Mouse (Mus musculus): Measurements from ENCODE around the gene Tagap. TPM values are rescaled to one million over a fixed set of nuclear protein-coding genes. Genes with fewer than 3 reads are reported as not detected.
"Not testable (repeated sequence)": the region's sequence is repeated elsewhere in the genome, so short reads cannot be mapped to it uniquely, and the experiment has no call there.

Gene Tagap
- total RNA-seq, 2 experiments from 2014 or later: 2.4 to 3.1 TPM

DNA sequence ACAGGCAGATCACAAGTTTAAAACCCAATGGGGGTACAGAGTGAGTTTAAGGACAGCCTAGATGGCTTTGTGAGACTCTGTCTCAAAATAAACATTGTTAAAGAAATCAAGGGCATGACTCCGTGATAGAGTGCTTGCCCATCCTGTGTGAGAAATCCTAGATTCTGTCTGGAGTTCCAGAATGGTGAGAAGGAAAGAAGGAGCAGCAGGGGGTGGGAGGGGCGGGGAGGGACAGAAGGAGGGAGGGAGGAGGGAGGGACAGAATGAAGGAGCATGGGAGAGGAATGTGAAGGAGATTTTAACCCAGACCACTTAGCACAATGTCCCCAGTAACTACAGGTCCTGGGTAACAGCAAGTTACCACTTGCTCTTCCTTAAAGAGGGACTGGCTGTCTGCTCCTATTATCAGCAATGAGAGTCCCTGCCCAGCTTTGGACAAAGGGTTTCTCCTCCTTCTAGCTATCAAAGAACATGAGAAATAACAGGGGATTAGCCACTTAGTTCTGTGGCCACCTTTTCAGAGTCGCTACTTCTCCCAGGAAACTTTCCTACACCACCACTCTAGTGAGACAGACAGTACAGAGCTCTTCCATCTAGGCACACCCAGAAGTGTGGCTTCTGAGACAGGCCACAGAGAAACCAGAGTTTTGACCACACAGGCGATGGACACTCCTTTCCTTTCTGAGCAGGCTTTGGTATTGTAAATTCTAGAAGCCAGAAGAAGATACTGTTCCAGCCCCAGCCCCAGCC, 19.7 kb upstream of the Tagap start:
- no peak for DNase-seq
- intact Hi-C loops (cut with DNase I): no loop called here

DNA sequence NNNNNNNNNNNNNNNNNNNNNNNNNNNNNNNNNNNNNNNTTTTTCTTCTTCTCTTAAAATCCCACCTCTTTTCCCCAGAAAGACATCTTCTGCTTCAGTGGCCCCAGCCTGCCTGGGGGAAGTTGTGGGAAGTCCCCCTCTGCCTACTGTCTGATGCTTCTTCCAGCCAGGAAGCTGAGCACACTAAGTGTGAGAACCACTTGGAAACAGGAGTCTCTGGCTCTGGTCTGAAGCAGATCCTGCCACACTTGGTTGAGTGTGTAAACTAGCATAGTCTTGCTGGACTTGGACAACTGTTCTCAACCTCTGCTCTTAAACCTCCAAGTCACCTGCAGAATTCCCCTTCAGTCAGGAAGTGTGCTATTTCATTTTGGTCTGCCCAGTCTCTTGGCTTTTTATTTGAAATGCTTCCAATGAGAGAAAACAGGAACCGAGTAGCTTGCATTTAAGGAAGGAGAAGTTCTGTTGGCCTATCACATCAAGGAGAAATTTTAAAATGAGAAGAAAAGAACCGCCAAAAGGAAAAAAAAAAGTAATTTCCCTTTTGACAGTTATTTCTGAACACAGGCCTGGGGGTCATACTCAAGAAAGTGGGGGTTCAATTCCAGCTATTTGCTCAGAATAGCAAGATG, 11.1 kb upstream of the Tagap start:
- intact Hi-C loops (cut with DNase I): no loop called here

DNA sequence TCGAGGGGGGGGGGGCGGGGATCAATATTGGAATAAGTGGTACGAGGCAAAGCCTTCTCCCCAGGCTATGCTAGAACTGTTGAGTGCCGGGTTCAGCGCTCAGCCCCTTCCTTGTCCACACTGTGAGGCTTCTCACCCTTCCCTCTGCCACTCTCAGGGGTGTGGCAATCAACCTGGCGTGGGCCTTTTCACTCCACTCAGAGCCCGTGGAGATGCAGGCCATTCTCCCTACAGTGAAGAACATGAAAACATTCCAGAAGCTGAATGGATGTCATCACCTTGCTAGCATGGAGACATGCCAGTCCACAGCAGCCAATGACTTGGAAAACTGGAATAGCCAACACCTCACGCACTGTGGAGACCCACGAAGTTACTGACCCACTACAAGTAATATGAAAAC, 10.0 kb upstream of the Tagap start:
- intact Hi-C loops (cut with DNase I): no loop called here
- no peak for DNase-seq

More for the DNA sequence above, 11.1 kb upstream of the Tagap start:
- no peak for DNase-seq

DNA sequence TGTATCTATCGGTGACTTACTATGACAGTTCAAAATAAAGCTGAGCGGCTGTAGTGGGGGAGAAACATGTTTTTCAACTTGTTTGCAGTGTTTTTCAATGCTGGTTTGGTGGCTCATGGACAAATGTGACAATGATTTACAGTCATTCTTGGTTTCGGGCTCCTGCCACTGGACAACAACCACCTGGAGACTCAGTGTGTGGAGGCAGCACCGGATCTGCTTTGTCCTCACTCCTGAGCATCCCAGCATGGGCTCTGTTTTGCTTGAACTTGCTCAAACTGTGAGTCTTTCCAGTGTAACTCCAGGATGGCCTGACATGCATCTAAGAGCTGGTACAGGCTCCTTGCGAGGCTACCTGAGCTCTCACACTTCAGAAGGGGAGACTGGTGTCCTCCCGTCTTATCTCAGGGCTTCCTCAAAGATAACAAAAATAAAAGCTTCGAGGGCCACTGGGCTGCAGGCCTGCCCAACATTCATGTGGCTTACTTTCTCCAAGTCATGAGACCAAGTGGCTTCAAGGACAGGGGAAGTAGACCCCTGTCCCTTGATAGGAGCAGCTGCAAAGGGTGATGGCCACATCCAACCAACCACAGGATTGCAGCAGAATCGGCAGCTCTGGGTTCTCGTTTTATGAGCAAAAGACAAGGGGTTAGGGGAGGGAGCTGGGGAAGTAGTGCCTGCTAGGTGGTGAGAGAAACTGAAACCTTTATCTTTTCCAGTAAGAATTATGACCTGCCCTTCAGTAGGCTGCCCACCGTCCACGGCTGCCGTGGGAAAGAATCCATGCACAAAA, 8.8 kb upstream of the Tagap start:
- intact Hi-C loops (cut with DNase I): no loop called here
- DNase-seq: no peak

DNA sequence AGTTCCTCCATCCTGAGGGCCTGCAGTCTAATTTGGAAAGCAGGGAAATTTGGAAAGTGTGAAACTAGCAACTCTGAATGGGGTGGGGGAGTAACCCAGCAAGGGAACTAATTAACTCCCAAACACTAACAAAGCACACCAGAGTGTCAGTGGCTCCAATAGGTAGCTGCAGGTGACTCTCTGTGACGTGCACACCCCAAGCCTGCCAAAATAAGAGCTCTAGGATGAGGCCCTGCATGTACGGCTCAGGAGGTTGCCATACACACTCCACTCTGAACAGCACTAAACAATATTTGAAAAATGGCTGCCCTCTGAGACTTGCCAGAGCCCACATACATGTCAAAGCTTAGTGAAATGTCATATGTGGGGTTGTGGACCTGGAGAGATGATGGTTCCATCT, 7.4 kb upstream of the Tagap start:
- DNase-seq: no peak
- intact Hi-C loops (cut with DNase I): no loop called here

DNA sequence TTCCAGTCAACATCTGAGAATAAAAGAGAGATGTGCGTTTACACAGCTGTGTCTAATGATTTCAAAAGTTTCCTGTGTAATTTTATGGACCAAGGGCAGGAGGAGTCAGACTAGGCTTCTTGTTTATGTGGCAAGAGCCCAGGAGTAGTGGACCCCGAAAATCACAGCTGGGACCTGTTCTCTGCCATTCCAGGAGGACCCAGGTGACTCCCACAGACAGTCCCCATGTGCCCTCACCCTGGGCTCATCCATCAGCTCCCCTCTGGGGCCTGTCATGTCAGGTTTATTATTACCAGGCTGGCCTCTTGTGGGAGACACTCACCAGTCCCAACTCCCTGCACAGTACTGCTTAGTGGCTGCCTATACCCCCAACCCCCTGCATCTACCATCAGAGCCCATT, 6.6 kb upstream of the Tagap start:
- intact Hi-C loops (cut with DNase I): no loop called here
- DNase-seq: no peak

DNA sequence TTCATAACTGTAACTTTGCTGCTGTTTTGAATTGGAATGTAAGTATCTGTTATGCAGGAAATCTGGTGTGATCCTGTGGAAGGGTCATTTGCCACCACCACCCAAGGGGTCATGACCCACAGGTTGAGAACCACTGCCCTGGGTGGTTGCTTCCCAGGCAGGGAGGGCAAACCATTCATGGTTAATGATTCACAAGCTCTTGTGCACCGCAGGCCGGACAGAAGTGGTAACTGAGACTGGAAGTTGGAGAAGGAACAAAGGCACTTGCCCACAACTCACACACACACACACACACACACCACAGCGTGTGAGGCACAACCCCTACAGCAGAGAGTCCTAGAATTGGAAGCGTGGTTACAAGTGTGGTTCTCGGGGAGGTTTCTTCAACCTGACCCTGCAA, 3.2 kb upstream of the Tagap start:
- intact Hi-C loops (cut with DNase I): no loop called here
- no peak for DNase-seq

DNA sequence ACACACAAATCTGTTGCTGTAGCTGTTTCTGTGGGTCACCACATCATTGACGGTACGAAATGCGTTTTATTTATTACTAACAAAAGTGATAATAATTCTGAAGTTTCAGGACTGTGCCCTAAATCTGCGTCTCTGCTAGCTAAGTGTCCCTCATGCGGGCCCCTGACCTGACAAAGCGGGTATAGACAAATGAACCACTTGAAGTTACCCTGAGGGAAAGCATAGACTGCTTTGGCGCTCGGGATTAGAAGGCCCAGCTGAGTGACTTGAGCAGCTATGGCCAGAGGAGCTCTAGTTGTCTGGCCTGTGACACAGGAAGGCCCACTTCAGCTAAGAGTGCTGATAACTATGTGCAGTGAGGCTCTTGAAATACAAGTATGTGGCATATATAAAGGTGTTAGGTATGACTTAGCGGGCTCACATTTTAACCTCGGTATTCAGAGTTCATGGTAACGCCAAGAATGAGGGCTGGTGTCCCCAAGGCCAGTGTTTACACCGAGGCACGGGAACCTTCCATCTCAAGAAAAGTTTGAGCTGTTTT, 1.5 kb upstream of the Tagap start:
- DNase-seq: no peak

DNA sequence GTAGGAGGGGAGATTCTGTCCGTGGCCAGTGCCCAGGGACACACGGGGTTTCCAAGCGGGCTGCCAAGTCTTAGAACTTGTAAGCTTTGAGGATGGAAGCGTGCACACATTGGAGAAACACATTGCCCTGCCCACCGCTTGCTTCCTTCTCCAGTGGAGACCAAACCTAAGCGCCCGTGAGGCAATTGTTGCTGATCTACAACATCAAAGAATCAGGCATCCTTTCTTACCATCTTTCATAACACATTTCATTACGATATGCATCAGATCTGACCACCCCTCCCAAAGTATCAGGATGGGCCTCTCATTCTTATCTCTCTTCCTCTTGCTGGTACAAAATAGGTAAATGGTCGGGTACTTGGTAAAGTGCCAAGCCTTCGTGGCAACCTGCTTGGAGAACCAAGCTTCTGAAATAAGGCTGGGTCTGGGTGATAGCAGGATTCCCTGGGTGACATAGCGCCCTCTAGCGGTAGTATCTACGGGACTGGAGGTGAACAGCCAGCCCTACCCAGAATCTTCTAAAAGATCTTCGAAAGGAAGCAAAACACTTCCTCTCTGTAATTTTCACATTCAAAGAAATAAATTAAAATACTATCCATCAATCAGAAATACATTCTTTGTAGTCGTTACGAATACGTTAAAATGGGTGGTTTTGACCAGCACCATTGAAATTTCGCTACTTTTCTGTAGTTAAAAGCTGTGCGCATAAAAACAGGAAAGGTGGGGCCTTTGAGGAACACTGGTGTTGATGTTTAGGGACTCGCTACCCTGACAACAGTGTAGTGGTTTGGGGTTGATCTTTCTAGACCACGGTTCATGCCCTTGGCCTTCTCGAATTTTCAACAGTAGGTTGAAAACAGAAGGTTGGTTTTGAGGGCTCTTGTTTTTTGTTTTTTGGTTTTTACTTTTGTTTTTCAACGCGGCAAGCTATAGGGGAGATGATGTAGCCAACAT, 2.1 kb downstream of the Tagap start:
- intact Hi-C loops (cut with DNase I): loop anchor here (5.0 kb wide), 1 partner anchor 61 kb away; no protein-coding TSS in a partner anchor

More for the DNA sequence above, 1.5 kb upstream of the Tagap start:
- intact Hi-C loops (cut with DNase I): no loop called here

DNA sequence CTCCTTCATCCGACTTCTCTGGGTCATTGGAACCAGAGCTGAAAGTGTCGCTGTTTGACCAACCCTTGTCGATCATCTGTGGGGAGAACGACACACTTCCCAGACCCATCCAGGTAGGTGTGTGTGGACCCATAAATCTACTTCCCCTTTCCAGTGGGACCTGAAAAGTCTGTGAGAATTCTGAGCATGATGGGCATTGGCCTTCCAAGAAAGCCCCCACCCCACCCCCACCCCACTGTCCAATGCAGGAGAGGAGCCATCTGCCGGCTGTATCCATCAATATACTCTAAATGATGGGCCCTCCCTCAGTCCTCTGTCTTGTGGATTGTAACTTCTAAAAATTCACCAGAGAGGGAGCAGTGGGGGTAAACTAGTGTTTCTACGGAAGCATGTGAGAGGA, 2.9 kb downstream of the Tagap start:
- intact Hi-C loops (cut with DNase I): loop anchor here (5.0 kb wide), 1 partner anchor 61 kb away; no protein-coding TSS in a partner anchor
- no peak for DNase-seq

More for the DNA sequence above, 2.1 kb downstream of the Tagap start:
- peak; percentile 65 to 79 for DNase-seq

DNA sequence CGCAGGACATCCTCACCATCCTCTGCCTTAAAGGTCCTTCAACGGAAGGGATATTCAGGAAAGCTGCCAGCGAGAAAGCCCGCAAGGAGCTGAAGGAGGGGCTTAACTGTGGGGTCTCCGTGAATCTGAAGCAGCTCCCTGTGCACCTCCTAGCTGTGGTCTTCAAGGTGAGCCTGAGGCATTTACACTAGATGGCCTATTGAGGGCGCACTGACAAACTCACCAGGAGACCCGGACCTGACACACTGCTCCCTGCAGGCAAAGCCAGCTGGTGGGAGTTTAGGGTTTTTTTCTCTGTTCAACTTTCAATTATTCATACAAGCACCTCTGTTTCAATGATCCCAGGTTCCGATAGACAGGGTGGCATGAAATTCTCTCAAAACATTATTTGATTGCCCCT, 3.5 kb downstream of the Tagap start:
- intact Hi-C loops (cut with DNase I): loop anchor here (5.0 kb wide), 1 partner anchor 62 kb away; no protein-coding TSS in a partner anchor
- no peak for DNase-seq

DNA sequence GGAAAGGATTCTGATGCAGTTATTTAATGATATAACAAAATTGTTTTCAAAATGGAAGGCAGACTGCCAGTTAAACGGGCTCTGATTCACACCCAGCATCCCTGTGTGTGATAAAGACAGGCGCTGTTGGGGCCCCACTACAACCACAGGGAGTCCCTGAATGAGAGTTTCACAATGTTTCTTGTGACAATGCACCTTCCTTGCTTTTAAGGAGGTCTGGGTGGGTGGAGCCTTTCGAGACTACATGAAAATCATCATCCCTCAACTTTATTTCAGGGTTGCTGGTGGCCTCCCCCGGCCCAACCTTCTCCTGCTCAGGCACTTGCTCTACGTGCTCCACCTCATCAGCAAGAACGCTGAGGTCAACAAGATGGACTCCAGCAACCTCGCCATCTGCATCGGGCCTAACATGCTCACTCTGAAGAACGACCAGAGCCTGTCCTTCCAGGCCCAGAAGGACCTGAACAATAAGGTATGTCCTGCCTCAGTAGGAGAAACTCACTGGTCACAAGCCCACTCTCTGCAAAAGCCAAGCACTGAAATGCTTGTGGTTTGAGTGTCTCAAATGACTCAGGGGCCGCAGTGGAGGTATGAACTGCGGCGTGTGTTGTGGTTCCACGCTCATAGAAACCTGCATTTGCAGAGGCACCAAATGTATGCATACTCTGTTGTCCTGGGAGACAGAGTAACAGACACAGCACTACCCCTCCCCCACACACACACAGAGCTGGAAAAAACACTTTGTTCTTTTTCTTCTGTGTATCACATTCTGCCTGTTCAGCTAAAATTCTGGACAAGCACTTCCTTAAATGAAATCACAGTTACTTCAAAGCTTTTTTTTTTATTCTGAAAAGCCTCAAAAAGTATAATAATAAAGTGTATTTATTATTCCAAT, 5.5 kb downstream of the Tagap start:
- intact Hi-C loops (cut with DNase I): no loop called here
- DNase-seq: no peak

DNA sequence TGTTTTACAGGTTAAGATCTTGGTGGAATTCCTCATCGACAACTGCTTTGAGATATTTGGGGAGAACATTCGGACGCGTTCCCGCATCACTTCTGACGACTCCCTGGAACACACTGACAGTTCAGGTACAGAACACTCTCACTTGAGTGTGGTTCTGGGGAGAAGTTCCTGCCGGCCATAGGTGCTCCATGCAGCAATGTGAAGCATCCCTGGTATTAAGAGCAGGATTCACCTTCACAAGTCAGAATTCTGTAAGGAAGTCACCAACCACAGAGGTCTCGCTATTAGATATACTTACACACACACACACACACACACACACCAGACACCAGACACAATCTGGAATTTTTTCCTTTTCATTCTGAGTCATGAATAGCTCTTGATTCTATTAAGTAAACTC, 6.3 kb downstream of the Tagap start:
- intact Hi-C loops (cut with DNase I); DNase-seq: not testable (repeated sequence)

DNA sequence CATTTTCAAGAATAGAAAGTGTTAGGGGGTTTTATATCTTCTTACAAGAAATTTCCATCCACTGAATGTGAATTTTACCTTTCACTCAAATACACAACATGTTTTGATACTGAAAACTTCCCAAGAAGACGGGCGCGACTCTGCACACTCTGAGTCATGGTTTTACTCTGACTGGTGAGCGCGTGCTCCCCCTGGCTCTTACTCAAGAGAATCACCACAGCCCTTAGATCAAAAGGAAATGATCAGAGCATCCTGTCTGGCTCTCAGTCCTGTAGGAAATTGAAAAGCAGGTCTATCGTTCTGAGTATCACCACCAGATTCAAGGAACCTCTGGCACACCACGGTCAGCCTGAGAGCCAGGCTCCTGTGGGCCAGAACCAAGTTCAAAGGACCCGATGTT, 13.8 kb downstream of the Tagap start:
- peak; percentile 29 to 30 for DNase-seq
- intact Hi-C loops (cut with DNase I): loop anchor here (2.0 kb wide), 1 partner anchor 71 kb away; no protein-coding TSS in a partner anchor

DNA sequence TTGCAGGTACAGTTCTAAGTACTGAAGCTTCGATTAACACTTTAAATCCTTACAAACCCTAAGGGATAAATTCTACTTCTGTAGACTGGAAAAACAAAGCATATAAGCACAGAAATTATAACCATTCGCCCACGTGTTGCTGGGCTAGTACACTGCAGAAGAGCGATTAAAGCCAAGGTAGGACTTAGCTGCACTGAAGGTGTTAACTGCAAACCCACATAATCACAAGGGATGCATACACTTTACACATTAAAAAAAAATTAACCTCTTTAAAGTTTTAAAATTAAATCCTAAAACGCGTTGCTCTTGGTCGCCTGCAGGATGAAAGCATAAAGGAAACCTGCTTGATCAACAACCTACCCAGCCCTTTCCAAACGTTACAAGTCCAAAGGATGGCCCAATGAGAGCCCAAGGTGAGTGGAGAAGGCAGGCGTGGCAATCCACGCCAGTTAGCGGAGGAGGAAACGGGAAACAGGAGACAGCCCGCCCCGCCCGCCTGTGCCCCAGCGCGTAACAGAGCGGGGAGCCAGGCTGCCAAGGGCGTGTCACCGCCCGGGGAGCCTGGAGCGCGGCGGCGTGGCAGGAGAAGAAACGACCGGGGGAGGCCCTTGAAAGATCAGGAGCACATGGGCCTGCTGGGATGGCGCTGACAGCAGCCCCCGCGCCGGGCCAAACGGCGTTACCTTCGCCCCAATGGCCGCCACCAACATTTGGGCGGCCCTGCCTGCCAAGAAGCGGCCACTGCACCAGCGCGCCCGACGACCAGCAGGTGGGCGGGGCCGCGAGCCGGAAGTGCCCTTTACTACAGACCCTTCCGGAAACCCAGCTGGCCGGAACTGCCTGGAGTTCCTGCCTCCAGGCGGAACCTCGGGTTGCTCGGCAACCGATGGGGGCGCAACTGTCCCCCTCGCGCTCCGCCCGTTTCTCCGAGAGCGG, 19.6 kb downstream of the Tagap start, which contains the start of gene Rsph3a:
Rsph3a (plus strand) TSS at position 498 of the 936 bp plus-strand sequence.
- DNase-seq: peak; percentile 84 to 86
- intact Hi-C loops (cut with DNase I): not testable (repeated sequence)

DNA sequence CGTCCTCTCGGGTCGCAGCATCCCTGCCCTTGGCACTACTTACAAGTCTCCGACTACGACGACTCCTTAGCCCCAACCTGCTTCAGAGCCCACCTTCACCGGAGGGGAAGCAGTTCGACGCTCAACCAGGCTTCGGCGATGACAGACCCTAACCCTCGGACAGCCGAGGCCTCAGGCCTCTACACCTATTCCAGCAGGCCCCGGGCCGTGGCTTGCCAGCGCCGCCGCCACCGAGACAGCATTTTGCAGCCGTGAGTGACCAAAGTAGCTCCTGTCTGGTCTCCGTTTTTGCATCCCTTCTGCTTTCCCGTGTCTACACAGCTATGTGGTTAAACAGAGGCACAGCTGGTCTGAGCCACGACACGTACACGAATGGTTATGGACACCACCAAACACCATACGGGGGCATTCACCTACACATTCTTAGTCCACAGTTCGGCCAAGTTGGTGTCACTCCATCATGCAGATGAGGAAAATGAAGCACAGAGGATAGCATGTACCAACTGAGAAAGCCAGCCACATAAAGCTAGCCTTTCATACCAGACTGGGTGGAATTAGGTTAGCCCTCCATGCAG, 20.3 kb downstream of the Tagap start:
- intact Hi-C loops (cut with DNase I); DNase-seq: not testable (repeated sequence)

DNA sequence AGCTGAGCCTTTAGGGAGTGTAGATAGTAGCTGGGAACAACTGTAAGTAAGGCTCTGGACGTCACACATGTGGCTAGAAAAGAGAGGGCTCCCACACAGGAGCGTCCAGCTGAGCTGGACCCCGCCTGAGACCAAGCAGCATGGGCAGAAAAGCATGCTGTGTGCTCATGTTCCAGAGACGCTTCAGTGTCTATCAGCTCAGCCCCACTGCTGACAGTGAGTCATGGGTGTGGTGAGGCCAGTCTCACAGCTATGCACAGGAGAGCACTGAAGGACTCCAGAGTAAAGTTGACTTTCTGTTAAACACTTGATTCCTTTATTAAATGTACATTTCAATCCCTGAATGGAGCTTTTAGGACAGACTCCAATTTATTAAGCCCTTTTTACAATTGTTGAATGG, 25.5 kb downstream of the Tagap start:
- DNase-seq; intact Hi-C loops (cut with DNase I): not testable (repeated sequence)
